Mouse (Mus musculus): Measurements from ENCODE around the gene Chd1. TPM values are rescaled to one million over a fixed set of nuclear protein-coding genes. Genes with fewer than 3 reads are reported as not detected.

Gene Chd1
- 10 to 100 TPM; 18.7 to 23.6 TPM for total RNA-seq (2021)
- long read RNA-seq, experiment 1, full-length matches to known transcripts = 3 of 7 reads
- long read RNA-seq, experiment 1, partial matches to known transcripts = 3 of 7 reads
- long read RNA-seq, experiment 1, other reads (novel, unspliced or antisense) = 1 of 7 reads
- long read RNA-seq, experiment 2, full-length matches to known transcripts = 6 of 11 reads
- long read RNA-seq, experiment 2, partial matches to known transcripts = 4 of 11 reads
- long read RNA-seq, experiment 2, other reads (novel, unspliced or antisense) = 1 of 11 reads

GRCm38 (mm10) chr17:15704475-15705300, at the start of gene Chd1:
Gene Chd1 (plus strand): TSS chr17:15704967.
- DNase-seq (ENCODE audit: low spot score in 2 of 2) = peak; percentile 85 to 87

GRCm38 (mm10) chr17:15656881-15657607, 47.7 kb upstream of the Chd1 start:
- no peak for DNase-seq (ENCODE audit: low spot score in 2 of 2)

- DNase-seq (ENCODE audit: low spot score in 2 of 2) = peak in 1 of 2 experiments; percentile 17
Measured at GRCm38 (mm10) chr17:15672870-15673269, 31.9 kb upstream of the Chd1 start.

GRCm38 (mm10) chr17:15677970-15678645, 26.7 kb upstream of the Chd1 start:
- DNase-seq (ENCODE audit: low spot score in 2 of 2) = no peak

GRCm38 (mm10) chr17:15679966-15680630, 24.7 kb upstream of the Chd1 start:
- no peak for DNase-seq (ENCODE audit: low spot score in 2 of 2)

GRCm38 (mm10) chr17:15680661-15681060, 24.1 kb upstream of the Chd1 start:
- DNase-seq (ENCODE audit: low spot score in 2 of 2) = no peak

- no peak for DNase-seq (ENCODE audit: low spot score in 2 of 2)
Measured at GRCm38 (mm10) chr17:15686396-15686795, 18.4 kb upstream of the Chd1 start.

- no peak for DNase-seq (ENCODE audit: low spot score in 2 of 2)
Measured at GRCm38 (mm10) chr17:15690304-15690703, 14.5 kb upstream of the Chd1 start.

- DNase-seq (ENCODE audit: low spot score in 2 of 2) = no peak
Measured at GRCm38 (mm10) chr17:15695566-15695965, 9.2 kb upstream of the Chd1 start.

GRCm38 (mm10) chr17:15698956-15699355, 5.8 kb upstream of the Chd1 start:
- no peak for DNase-seq (ENCODE audit: low spot score in 2 of 2)

- DNase-seq (ENCODE audit: low spot score in 2 of 2) = no peak
Measured at GRCm38 (mm10) chr17:15701505-15701904, 3.3 kb upstream of the Chd1 start.

- peak in 1 of 2 experiments; percentile 4 for DNase-seq (ENCODE audit: low spot score in 2 of 2)
Measured at GRCm38 (mm10) chr17:15704158-15704474, 651 bp upstream of the Chd1 start.

GRCm38 (mm10) chr17:15705303-15706284, 827 bp downstream of the Chd1 start:
- DNase-seq (ENCODE audit: low spot score in 2 of 2) = peak; percentile 24 to 26

GRCm38 (mm10) chr17:15714507-15714906, 9.7 kb downstream of the Chd1 start:
- DNase-seq (ENCODE audit: low spot score in 2 of 2) = no peak

- DNase-seq (ENCODE audit: low spot score in 2 of 2) = peak in 1 of 2 experiments; percentile 15
Measured at GRCm38 (mm10) chr17:15715013-15715902, 10.5 kb downstream of the Chd1 start.

- no peak for DNase-seq (ENCODE audit: low spot score in 2 of 2)
Measured at GRCm38 (mm10) chr17:15715940-15716339, 11.2 kb downstream of the Chd1 start.

- DNase-seq (ENCODE audit: low spot score in 2 of 2) = no peak
Measured at GRCm38 (mm10) chr17:15720841-15721240, 16.1 kb downstream of the Chd1 start.

- no peak for DNase-seq (ENCODE audit: low spot score in 2 of 2)
Measured at GRCm38 (mm10) chr17:15723291-15723690, 18.5 kb downstream of the Chd1 start.
